Mouse (Mus musculus): ENCODE measurements around the gene Acyp1.
A peak's percentile ranks its signal among the peaks of the same experiment; 100 is the strongest.
"Not testable (repeated sequence)": the region's sequence is repeated elsewhere in the genome, so short reads cannot be mapped to it uniquely, and the experiment has no call there.

Gene Acyp1

DNA sequence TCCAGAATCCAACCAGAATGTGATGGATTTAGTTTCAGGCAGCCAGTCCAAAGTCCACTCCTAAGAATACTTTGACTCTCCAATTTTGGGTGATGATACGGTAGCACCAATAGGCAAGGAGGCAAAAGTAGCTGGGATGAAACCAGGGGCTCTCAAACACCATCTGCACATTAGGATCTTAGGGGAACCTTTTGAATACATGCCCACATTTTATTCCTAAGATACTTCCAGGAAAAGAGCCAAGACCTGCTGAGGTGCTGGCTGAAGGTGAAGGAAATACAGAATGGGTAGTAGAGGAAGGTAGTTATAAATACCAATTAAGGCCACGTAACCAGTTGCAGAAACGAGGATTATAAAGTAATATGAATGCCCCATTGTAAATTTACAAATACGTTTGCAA is 6.5 kb downstream of the Acyp1 start:
- DNase-seq: not testable (repeated sequence)

DNA sequence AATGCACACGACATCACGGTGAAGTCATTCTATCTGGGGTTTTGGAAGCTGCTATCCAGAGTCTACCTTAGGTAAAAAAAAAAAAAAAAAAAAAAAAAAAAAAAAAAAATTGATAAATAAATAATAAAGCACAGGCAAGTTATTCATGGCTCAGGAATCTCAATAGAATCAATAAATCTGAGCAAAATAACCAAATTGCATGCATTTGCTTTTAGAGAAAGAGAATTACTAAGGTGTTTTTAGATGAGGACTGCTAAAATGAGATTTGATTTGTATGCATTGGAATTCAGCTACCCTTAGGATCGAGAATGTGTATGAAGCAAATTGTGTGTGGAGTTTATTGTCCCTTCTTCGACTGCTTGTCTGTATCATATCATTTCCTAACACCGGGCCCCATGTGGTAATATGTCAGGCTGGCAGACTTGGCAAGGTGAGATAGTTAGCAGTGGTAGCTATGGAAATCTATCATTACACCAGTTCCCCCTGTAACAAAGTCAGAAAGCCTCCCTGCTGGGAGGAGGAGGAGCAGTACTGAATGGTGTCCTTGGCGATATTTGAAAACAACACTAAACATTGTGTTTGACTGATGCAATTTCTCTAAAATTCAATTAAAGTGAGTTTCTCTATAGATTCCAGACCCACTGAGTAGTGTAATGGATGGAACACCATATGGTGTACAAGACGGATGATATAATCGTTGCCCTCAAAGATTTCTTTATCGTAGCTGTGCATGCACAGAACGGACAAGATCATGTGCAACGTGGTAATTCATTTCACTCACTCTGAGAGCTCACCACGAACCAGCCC is 7.2 kb downstream of the Acyp1 start:
- no peak for DNase-seq

DNA sequence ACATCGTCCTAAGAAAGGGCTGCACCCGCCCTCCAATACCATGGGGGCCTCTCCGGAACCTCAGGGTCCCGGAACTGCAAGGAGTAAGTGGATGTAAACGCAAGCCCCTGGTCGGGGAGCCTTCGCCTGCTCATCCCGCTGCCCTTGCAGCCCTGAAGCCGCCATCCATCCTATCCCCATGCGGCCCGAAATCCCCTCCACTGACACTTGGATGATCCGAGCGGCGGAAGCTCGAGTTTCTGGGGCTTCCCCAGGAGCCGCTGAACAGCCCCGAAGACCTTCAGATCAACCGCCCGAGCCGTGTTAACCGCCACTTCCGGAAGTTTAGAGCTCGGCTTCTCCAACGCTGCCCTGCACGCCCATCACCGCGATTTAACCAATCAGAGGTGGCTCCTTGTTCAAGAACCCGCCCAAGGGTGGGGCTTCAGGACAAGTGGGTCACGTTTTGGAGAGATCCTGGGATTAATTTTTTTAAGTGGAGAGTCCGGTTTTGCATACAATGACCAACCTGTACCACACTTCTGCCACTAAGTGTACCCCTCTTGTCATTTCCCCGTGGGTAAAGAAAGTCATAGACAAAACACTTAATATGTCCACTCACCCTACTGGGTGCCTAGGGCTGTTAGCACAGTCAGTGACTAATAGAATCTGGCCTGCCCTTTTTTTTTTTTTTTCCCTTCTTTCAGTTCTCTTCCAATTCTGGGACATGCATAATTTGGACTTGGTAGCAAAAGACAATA is 8.0 kb downstream of the Acyp1 start:
- DNase-seq: peak; percentile 97

DNA sequence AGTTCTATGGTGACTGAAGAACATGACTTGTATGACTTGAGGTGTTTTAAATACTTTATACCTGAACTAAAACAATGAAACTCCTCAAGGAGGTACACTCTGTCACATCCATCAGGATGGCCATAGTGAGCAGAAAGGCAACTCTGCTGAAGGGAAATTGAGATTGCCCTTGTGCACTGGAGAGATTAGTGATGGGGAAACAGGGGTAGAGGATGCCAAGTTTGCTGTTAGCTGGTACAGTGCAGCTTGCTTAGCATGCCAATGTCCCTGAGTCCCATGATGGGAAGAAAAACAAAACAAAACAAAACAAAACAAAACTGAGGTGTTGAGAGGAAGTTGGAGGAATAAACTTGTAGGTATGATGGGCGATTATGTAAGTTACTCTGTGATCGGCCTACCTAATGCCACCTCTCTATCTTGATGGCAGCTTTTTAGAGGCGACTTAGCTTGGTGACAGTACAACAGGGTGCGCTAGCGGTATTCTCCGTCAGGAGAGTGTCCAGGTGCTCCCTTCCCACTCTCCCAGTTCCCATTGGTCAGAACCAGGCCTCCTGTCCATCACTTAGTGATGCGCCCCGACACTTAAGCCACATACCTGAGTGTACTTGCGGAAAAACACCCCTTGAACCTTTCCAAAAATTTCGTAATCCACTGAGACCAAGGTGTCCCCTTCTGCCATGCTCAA is 8.7 kb downstream of the Acyp1 start:
- no peak for DNase-seq

DNA sequence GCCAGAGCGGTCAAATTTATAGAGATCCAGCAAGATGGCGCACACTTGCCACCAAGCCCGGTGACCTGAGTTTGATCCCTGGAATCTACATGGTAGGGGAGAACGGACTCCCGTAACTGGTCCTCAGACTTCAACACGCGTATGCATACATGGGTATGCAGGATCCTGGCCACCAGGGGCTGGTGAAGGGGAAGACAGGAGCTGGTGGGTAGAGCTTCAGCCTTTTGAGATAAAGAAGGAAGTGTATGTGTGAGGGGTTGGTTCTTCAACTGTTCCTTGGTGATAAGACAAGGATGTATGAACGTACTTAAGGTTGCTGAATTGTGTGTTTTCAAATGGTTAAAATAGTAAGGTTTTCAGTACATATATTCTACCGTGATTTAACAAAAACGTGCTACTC is 9.3 kb downstream of the Acyp1 start:
- no peak for DNase-seq

DNA sequence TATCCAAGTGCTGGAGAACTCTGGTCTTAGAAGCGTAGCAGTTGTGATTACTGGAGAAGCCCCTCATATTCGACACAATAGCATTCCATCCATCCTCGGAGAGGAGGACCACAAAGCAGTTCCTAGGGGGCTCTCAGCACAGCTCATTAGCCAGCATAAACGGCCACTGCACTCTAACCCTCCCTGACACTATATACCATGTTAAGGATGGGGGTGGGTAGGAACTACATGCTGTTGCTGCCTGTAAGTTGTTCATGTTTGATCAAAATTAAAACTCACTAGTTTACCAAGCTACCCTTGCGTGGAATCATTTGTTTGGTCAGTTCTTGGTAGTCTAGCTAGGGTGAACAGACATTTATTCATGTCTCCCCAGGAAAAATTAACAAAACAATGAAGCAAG is 12.0 kb downstream of the Acyp1 start:
- DNase-seq: no peak

DNA sequence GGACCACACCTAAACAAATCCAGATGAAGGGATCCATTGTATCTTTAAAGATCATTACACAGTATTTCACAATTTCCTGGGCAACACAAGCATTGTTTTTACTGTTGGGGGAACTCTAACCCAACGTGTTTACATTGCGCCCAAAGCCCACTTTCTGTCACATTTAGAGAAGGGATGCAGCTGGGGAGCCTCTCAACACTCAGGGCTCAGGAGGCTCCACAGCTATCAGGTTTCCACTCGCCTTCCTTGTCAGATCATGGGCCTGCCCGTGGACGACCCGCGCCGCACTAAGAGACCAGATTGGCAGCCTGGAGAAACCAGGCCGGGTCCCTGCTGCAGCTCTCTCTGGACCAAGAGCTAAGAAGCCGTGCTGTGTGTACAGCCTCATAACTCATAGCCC is 14.7 kb downstream of the Acyp1 start:
- DNase-seq: no peak

DNA sequence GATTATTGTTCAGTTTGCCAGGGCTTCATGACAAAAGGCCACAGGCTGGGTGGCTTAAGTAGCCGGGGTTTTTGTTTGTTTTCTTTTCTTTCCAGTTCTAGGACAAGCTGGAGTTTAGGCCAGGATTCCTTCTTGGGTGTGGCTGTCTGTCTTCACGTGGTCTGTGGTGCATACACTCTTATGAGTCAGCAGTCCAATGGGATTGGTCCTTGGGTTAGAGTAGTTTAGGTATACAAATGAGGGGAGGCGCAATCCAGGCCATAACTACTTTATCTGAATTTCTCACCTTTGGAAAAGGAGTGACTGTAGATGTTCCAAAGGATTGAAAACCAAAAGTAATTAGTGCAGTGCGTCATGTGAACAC is 16.4 kb downstream of the Acyp1 start:
- DNase-seq: no peak

DNA sequence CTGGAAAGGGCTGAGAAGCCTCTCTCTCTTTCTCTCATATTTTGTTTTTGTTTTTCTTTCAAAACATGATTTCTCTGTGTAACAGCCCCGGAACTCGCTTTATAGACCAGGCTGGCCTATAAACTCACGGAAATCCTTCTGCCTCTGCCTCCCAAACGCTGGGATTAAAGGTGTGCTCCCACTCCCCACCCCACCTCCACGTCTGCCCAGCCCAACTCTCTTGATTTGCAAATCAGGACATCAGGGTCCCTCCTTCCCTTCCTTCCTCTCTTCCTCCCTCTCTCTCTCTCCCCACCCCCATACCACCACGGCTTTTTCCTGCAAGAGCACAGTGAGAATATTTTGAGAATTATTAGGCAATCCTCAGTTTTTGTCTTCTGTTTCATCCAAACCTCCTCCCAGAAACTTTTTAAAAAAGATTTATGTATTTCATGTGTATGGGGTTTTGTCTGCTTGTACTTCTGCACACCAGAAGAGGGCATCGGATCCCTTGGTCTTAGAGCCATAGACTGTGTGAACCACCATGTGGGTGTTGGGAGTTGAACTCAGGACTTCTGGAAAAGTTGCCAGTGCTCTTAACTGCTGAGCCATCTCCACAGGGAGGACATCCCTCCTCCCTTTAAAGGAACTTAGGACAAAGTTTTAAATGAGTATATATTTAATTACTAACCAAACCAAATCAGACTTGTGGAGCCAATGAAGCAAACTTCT is 17.0 kb downstream of the Acyp1 start:
- no peak for DNase-seq

DNA sequence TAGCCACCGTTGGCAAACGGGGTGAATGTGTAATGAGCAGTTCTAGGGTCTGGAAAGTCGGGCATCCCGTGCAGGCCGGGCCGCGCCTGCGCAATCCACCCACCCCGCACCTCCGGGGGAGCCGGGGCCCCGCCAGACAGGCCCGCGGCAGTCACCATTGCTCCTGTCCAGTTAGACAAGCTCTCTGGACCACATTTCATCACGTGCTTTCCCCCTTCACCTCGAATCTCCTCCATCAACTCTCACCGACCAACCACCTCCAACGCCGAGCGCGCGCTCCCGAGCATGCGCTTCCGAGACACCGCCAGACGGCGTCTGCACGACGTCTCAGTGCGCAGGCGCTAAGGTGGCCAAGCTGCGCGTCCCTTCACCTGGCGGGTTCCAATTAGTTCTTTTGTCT is 17.9 kb downstream of the Acyp1 start, which contains the start of gene Mlh3:
Gene Mlh3 (minus strand): TSS at position 281 of the 400 bp plus-strand sequence.
- DNase-seq: peak; percentile 91

DNA sequence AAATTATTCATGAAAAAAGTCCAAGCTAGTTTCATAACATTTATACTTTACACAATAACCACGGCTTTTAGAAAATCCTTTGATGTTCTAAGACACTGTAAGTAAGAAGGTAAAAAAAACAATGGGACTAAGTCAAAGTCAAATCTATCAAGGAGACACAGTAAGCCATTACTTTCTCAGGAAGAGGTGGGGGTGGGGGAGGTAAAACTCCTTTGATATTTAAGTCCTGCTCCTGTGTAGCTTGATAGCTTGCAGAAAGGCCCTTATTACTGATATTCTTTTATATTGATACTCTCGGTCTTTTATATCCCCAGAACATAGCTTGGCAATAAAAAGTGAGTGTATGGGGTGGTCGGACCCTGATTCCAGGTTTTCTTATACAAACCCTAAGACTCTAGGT is 18.4 kb downstream of the Acyp1 start:
- no peak for DNase-seq

DNA sequence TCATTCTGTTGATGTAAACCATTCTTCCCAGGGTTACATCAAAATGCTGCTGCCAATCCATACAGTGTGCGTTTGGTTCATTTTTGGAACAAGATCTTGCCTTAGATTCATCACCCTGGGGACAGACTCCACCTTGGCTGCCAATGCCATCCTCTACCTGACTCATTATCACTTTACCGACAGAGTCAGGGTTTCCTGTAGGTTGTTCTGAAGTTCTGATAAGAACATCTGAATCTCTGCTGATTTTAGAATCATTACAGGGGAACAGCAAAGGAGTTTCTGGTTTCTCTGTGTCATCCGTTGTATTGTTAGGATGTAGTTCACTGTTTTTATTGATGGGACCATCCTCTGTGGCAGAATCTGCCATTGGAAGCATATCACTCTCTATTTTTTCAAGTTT is 22.0 kb downstream of the Acyp1 start:
- no peak for DNase-seq

DNA sequence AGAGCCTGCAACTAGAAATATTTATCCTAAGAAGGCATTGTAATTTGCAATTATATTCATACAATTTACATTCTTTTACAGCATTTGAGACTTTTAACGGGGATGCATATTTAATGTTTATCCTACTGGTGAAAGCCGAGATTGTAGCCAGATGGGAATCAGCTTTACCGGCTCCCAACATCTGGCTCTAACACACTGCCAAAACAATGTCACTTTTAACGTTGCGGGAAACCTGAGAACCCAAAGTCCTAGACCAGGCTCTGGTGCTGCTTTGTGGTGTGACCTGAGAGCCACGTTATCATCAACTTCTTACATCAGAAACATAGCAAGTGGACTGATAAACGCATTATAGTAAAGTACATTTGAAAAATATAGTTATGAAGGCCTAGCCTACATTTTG is 23.3 kb downstream of the Acyp1 start:
- DNase-seq: no peak

DNA sequence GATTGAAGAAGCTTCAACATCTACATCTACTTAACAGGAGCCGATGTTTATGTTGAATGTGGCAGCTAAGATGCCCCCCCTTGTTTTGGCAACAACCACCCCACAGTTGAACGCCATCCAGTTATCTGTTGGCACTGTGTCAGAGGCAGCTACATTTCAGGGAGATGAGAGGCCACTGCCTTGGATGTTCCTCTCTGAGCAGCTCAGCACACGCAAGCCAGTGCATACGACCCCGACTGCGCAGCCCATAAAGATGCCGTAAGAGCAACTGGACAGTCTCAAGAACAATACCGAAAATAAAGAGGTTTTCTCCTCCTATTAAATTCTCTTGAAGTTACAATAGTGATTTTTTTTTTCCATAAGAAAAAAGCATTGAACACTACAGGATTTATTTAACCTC is 23.7 kb downstream of the Acyp1 start:
- no peak for DNase-seq

DNA sequence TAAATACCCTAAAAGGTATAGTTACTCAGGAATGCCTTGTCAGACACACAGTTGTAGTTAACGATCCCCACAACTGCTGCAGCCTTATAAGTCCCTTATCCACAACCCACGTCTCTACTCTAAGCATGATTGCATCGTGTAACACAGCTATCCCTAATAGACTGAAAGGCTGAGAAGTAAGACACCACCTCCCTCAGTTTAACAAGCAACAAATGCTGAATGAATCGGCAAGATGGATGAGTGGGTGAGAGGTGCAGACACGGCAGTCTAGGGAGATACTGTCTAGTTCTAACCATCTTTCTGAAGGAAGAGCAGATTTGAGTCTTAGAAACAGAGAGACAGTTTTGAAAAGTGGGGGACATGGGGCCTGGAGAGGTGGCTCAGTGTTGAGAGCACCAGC is 25.0 kb downstream of the Acyp1 start:
- DNase-seq: no peak

DNA sequence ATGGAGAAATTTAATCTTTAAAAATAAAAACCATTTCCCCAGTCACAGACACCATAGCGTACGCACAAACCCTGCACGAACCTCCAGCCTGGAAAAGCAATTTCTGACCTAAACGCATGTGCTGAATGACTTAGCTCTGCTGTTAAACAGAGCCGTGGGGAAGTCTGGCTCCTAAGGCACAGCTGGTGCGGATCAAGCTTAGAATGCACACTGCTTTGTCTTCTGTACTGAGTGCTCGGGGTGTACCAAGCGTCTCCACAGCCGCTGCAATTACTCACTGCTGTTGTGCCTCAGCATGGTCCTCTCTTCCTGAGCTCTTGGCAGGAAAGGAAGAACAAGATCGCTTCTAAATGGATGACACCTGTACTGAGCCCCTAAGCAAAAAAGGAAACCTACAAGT is 25.7 kb downstream of the Acyp1 start:
- DNase-seq: peak; percentile 61

DNA sequence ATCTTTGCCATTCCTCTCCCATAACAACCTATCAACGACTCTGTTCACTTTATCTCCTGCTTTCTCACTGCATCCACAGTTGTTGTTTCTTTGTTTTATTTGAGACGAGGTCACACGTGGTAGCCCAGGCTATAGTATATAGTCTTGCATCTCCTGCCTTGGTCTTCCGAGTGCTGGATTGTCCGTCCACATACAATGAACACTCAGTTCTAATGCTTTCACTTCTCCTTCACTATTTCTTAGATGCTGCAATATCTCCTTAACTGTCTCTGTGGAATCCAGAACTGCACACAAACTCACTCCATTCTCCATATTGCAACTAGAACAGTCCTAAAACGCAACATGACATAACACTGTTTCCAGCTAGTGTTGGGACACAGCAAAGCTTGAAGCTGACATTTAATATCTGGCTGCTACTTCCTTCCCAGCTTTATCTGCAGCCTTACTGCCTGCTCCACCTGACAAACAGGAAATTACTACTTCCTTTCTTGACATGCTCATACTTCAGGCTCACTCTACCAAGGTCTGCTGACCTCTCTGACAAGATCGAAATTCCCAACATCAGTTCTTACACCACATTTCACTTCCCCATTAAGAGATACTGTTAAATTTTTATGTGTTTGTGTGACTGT is 31.1 kb downstream of the Acyp1 start:
- DNase-seq: no peak

DNA sequence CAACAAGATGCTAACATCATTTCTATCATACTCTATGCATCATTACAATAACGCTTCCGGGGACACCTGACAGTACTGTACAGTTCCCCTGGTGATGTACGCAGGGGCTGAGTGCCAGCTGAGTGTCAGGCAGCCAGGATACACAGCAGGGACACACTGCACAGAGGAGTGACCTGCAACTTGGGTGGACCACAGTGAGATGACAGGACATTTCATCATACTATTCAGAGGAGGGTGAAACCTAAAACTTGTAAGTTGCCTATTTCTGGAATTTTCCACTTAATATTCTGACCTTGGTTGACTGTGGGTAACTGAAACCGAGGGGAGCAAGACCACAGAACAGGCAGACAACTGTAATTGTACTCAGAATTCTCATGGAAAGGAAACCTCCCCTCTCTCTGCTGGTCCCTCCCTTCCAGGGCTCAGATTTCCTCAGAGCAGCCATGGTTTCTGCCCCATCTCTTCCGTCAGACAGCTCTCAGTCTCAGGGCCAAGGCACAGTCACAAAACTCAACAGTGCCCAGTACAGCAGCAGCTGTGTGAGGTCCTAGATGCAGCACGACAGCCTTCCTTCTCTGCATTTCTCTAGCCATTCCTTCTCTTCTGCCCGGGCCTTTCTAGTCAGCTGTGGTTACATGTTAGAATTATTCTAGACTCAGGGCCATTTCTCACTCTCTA is 32.0 kb downstream of the Acyp1 start:
- DNase-seq: no peak

DNA sequence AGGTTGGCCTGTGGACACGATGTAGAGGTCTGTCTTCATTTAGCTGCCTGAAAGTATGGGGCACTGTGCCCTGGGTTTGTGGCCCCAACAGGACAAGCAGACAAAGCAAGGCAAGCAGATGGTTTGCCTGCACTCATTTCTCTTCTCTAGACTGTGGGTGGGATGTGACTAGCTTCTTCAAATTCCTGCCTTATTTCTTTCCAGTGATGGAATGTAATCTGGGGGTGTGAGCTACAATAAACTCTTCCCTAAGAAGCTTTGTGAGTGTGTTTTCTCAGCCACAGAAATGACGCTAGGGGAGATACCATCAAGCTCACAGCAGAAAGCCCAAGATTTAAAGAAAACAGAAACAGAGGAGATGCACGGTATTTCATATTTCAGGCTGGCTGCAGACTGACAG is 36.2 kb downstream of the Acyp1 start:
- no peak for DNase-seq

DNA sequence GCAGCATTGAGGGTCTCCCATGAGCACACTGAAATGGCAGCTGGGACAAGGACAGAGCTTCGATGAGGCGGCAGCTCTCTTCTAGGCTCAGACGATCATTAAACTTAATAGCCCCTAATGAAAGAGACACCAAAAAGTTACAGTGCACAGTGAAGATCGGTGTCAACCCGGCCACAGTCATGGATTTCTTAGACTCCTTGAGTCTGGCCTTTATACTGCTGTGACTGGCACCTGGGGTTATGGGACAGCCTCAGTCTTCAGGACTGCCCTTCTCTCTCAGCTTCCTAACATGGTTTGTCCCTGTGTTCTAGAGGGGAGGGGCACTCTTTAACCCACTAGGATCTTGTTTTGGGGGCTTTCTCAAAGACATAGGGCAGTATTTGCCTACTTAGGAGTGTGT is 50.7 kb downstream of the Acyp1 start:
- DNase-seq: no peak

DNA sequence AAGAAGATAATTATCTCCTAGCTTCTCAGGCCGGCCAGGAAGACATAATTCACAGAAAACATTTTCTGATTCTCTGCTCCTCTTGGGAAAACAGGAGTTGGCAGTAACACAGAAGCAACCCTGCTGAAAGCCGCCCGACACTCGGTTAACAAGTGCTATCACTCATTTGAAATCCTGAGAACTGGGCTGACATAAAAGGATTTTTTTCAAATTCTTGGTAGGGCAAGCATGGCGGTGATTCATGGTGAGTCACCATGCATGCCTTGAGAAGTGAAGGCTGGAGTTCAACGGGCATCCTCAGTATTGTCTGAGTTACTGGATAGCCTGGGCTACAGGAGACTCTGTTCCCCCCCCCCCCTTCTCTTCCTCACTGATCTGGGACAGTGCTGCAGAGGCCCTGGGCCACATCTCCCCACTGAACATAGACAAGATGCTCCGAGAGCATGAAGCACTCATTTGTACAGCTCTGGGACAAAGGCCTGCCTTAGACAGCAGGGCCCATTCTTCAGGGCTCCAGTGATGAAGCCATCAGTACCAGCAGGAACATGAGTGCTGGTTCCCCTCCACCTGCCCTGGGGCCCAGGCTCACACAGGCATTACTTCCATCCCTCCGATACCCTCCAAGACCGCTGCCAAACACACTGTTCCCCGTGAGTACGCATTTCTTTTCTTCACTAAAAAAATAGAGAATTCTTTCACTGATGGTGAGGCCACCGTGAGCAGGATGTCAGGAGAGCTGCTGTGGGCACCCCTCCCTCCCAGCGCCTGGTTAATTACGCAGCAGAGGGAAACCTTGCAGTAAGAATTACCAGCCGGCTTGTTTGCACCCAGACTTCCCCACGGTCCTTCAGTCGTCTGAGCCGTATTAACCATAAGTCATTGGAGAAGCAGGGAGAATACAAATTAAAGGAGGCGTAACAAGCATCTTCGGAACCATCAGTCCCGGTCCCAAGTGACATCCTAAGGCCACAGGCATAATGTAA is 54.6 kb downstream of the Acyp1 start:
- DNase-seq: peak; percentile 44

Measured in kidney, postnatal 10 days (tissue).